Mouse (Mus musculus) frontal cortex, postnatal 14 days (tissue): ENCODE data around the gene Epha7.

ENCODE experiments used
- DNase-seq, 2 experiments: peaks; one replicate each; pipeline ENCODE4 v3.0.0; 2022; ENCODE audit warnings: low spot score in 2 of 2

The Epha7 gene

DNA sequence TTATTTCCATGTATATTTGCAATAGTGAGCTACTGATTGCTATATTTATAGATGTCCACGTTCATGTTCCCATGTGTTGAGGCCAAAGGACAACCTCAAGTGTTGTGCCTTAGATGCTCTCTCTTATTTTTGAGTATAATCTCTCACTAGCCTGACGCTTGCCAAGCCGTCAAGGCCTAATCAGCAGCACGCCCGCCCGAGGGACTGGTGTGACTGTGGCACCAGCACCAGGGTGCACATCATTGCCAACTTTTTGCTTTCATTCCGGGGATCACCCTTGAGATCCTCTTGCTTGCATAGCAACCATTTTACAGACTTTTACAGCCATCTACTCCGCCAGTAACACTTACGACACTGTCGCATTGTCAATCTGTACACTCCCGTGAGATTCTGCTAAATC is 86.9 kb downstream of the Epha7 start:
- no peak for DNase-seq

DNA sequence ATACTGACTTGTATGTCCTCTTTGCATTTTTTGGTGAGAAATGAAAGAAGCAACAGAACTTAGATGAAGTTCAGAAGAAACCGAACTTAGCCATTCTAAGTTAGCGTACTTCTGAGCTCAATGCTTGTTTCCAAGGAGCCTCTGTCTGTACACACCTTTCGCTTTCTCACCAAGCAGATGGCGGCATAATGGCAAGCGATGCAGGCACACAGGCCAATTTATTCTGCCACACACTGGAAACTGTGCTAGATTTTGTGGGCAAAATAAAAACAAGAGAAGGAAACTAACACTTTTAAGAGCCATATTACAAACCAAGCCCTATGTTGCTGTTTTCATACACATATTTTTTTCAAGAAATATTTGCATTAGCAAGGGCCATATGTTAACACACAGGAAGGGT is 88.6 kb downstream of the Epha7 start:
- no peak for DNase-seq

- no peak for DNase-seq
These were observed 89.2 kb downstream of the Epha7 start for GRCm38 (mm10) chr4:28902004-28902704.

DNA sequence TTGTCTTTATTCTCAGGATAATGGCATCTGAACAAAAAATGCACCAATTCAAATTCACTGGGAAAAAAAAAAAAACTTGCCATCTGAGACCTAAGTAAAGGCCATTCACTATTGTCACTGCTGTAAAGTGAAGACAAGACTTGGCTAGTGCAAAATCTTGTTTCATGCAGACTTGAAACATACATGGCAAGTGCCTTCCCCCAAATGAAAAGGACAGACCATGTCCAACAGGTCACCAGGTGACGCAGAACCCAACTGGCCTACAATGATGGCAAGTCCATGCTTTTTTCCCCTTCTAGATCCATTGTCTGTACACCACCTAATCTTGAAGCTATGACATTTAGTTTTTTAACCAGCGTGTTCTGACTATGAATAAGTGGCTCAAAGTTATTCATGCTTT is 94.1 kb downstream of the Epha7 start:
- DNase-seq = no peak

GRCm38 (mm10) chr4:28910127-28910526 is 97.2 kb downstream of the Epha7 start:
- DNase-seq = no peak

GRCm38 (mm10) chr4:28912028-28912427 is 99.1 kb downstream of the Epha7 start:
- DNase-seq = no peak

- no peak for DNase-seq
These were observed 100.7 kb downstream of the Epha7 start for GRCm38 (mm10) chr4:28913613-28914012.

- DNase-seq = no peak
These were observed 107.7 kb downstream of the Epha7 start for GRCm38 (mm10) chr4:28920645-28921044.

DNA sequence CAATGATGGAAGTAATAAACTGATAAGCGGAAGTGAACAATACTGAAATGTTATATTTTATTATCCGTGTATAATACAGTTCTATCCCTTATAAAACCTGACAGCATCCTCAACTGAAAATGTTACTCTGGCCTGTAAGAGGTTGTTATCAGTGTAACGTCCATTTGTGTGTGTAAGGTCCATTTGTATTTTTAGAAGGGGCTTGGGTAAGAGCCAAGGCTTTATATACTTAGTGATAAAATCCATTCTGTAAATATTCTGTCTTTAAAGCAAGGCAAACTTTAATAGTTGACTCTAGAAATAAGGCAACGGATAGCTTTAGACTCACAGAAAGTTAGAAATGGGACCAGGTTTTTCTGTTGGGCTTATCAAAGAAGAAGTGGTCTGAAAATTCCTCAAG is 113.1 kb downstream of the Epha7 start:
- no peak for DNase-seq

GRCm38 (mm10) chr4:28933431-28933830 is 120.5 kb downstream of the Epha7 start:
- no peak for DNase-seq

DNA sequence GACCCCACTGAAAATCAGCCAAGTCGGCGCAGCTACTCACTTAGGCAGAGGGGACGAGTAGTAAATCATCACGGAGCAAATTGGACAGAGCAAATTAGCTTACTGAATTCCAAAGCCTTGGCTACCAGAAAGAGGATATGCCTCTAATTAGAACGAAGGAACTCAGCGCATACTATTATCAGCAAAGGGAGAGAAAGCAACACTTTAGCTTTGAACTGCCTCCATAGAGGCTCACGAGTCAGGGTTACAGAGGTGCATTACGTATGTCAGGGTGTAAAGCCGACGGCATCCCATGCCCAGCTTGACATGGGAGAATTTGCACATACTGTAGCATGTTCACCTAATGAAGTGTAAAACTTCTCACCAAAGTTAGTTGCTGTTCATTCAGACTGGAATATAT is 121.9 kb downstream of the Epha7 start:
- DNase-seq = no peak

DNA sequence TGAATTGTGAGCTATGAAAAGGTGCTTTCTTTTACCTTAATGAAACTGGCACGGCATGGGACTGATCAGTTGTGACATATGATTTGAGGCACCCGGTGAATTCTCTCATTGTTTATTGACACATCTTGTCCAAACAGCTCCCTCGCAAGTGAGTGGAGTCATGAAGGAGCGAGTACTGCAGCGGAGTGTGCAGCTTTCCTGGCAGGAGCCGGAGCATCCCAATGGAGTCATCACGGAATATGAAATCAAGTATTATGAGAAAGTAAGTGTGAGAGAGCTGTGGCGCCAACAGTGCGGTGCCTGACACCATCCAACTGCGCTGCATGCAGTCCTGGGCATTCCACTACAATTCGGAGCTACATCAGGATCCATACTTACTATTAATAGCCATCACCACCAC is 122.6 kb downstream of the Epha7 start:
- DNase-seq = no peak

- no peak for DNase-seq
These were observed 127.8 kb downstream of the Epha7 start for GRCm38 (mm10) chr4:28940710-28941109.

DNA sequence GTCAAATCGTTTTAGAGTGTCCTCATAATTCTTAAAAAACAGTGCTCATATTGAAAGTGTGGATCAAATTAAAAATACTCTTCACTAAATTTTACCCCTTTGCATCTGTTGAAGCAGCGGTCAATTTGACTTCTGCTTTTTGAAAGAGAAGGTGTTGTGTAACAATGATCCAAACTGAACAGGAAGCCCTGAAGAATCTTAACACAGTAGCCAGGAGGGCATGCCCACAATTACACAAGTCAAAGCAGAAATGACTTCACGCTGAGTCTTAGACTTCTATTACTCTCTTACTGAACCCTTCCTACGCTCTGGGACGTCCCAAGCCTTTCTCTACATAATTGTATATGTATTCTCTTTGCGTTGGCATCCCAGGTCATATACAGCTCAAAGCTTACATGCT is 131.3 kb downstream of the Epha7 start:
- no peak for DNase-seq

DNA sequence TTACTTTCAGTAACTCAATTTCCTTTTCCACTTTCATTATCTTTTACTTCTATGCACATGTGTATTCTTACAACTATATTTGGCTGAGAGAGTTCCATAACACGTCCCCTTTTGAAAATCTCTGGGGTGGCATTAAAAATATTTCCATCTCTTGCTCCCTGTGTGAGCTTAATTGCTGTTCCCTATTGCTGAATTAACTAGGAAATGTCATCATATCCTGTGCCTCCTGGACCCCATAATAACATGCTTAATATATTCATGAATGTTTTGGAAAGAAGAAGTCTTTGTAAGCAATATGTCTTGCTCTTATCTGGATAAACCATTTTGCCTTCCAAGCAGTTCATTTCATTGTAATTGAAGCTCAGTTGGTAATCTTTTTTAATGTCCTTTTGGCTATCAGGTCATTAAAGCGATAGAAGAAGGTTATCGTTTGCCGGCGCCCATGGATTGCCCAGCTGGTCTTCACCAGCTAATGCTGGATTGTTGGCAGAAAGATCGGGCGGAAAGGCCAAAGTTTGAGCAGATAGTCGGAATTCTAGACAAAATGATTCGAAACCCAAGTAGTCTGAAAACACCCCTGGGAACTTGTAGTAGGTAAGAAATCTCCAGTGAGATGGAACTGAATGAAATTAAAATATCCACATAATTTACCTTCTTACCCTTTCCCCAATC is 148.1 kb downstream of the Epha7 start:
- DNase-seq = no peak

- DNase-seq = no peak
These were observed 154.8 kb downstream of the Epha7 start for GRCm38 (mm10) chr4:28967584-28968315.

GRCm38 (mm10) chr4:28998462-28999286 is 185.7 kb downstream of the Epha7 start:
- no peak for DNase-seq

GRCm38 (mm10) chr4:28999287-28999595 is 186.3 kb downstream of the Epha7 start:
- DNase-seq = no peak

- DNase-seq = no peak
These were observed 197.4 kb downstream of the Epha7 start for GRCm38 (mm10) chr4:29010333-29010732.
